Mouse (Mus musculus) spleen, postnatal 10 days (tissue): ENCODE data around the gene Cep41.

Experiments used
- DNase-seq, 2 experiments: peaks; one replicate each; pipeline ENCODE4 v3.0.0; 2021 to 2022; ENCODE audit warnings: low spot score in 2 of 2

The Cep41 gene

GRCm38 (mm10) chr6:30628152-30628551 lies 65.4 kb downstream of the Cep41 start:
- DNase-seq: no peak

- DNase-seq: no peak
Measured at GRCm38 (mm10) chr6:30624763-30625162, 68.8 kb downstream of the Cep41 start.

GRCm38 (mm10) chr6:30621986-30622389 lies 71.6 kb downstream of the Cep41 start:
- no peak for DNase-seq

- no peak for DNase-seq
Measured at GRCm38 (mm10) chr6:30620994-30621393, 72.6 kb downstream of the Cep41 start.

- no peak for DNase-seq
Measured at GRCm38 (mm10) chr6:30620591-30620990, 73.0 kb downstream of the Cep41 start.

- DNase-seq: no peak
Measured at GRCm38 (mm10) chr6:30619606-30620005, 73.9 kb downstream of the Cep41 start.

- no peak for DNase-seq
Measured at GRCm38 (mm10) chr6:30618735-30619134, 74.8 kb downstream of the Cep41 start.

GRCm38 (mm10) chr6:30617959-30618590 lies 75.5 kb downstream of the Cep41 start:
- DNase-seq: no peak

GRCm38 (mm10) chr6:30617020-30617958 lies 76.3 kb downstream of the Cep41 start:
- DNase-seq: no peak

GRCm38 (mm10) chr6:30616491-30616941 lies 77.0 kb downstream of the Cep41 start:
- no peak for DNase-seq

- no peak for DNase-seq
Measured at GRCm38 (mm10) chr6:30615741-30616140, 77.8 kb downstream of the Cep41 start.

- DNase-seq: no peak
Measured at GRCm38 (mm10) chr6:30614251-30614650, 79.3 kb downstream of the Cep41 start.

GRCm38 (mm10) chr6:30611212-30611611 lies 82.3 kb downstream of the Cep41 start:
- DNase-seq: no peak

GRCm38 (mm10) chr6:30610710-30611109 lies 82.8 kb downstream of the Cep41 start, which contains the start of gene Cpa5:
TSS of gene Cpa5 (plus strand) at chr6:30611010.
- DNase-seq: no peak

GRCm38 (mm10) chr6:30605672-30606071 lies 87.9 kb downstream of the Cep41 start:
- no peak for DNase-seq

GRCm38 (mm10) chr6:30605111-30605510 lies 88.4 kb downstream of the Cep41 start:
- no peak for DNase-seq

GRCm38 (mm10) chr6:30604342-30604867 lies 89.1 kb downstream of the Cep41 start:
- DNase-seq: no peak
